8 mouse cellular contexts compared by ENCODE assay signal in genomic region chr11:55087006-55087405, GRCm38 (mm10). TPM values are rescaled to one million over a fixed set of nuclear protein-coding genes. Genes with fewer than 3 reads are reported as not detected.
DNase-seq lines count a peak whose midpoint lies in the region; ATAC-seq and TF ChIP-seq lines count a peak whose summit lies in the region.

No protein-coding gene starts in this region.

- peak; percentile 82; the same call in 1 of the 2 replicates for TF ChIP-seq CTCF in thymus, adult 2 months (IDR thresholded peaks at IDR 0.05; ENCODE audit: borderline replicate concordance, control insufficient read depth, extremely low read depth, insufficient read depth, low read length, poor library complexity)

- peak; percentile 71 for DNase-seq in urinary bladder, postnatal 14 days (ENCODE audit: low spot score)
- no peak for DNase-seq in urinary bladder, postnatal 10 days (ENCODE audit: low spot score)
- DNase-seq in cerebellum, adult 18-20 months: peak; percentile 73 to 87
- peak; percentile 55 to 59 for DNase-seq in frontal cortex, postnatal 25 days (ENCODE audit: low spot score in 2 of 2)
- DNase-seq in neural tube, embryonic 11.5 days (ENCODE audit: low spot score): peak; percentile 78
- peak; percentile 55 for DNase-seq in thymus, adult 2 months

- H3K27me3 ChIP-seq in limb, embryonic 12.5 days: peaks cover 3% of the 10 kb centered on the region; the same call in 1 of the 2 replicates
- no peaks in the 10 kb centered on the region for H3K27me3 ChIP-seq in neural tube, embryonic 11.5 days (ENCODE audit: control insufficient read depth, insufficient read depth, low read length)
- no peaks in the 10 kb centered on the region for H3K27me3 ChIP-seq in thymus, adult 2 months (ENCODE audit: control insufficient read depth, insufficient read depth, low read length)

- no peak overlapping the region for H3K4me3 ChIP-seq in limb, embryonic 12.5 days (replicated peaks)
- H3K4me3 ChIP-seq in neural tube, embryonic 11.5 days (ENCODE audit: low read depth, low read length): no peak overlapping the region
- H3K4me3 ChIP-seq in thymus, adult 2 months (ENCODE audit: control insufficient read depth, insufficient read depth, low read length): no peak overlapping the region

- TF ChIP-seq POLR2A in thymus, adult 2 months (IDR thresholded peaks at IDR 0.05; ENCODE audit: control insufficient read depth, extremely low read depth, insufficient read depth, low read length, poor library complexity): no peak

- H3K4me1 ChIP-seq in limb, embryonic 12.5 days (replicated peaks): no peaks in the 10 kb centered on the region
- H3K4me1 ChIP-seq in neural tube, embryonic 11.5 days (ENCODE audit: control insufficient read depth, insufficient read depth, low read length): no peaks in the 10 kb centered on the region
- H3K4me1 ChIP-seq in thymus, adult 2 months (replicated peaks; ENCODE audit: control insufficient read depth, insufficient read depth, low read length): peaks cover 11% of the 10 kb centered on the region

- no peak overlapping the region for H3K27ac ChIP-seq in limb, embryonic 12.5 days
- H3K27ac ChIP-seq in neural tube, embryonic 11.5 days (ENCODE audit: low read depth, low read length): no peak overlapping the region
- H3K27ac ChIP-seq in thymus, adult 2 months (ENCODE audit: control insufficient read depth, insufficient read depth, low read length): no peak overlapping the region

- ATAC-seq in inflammation-experienced regulatory T-cells, adult 6 months: peak; percentile 61
- ATAC-seq in limb, embryonic 12.5 days (ENCODE audit: insufficient number of reproducible peaks, insufficient read depth, low FRiP score, low TSS enrichment, low read depth): no peak
- 0 out of 2 replicates have a peak, but pooled peaks have one; percentile 35 for ATAC-seq in neural tube, embryonic 11.5 days (ENCODE audit: insufficient read depth, low FRiP score, low TSS enrichment)

- H3K9me3 ChIP-seq in limb, embryonic 12.5 days: no peaks in the 10 kb centered on the region
- H3K9me3 ChIP-seq in neural tube, embryonic 11.5 days (ENCODE audit: control insufficient read depth, low read length): no peaks in the 10 kb centered on the region

- peak overlapping the region; percentile 30; the same call in 1 of the 2 replicates for H3K4me2 ChIP-seq in limb, embryonic 12.5 days
- no peak overlapping the region for H3K4me2 ChIP-seq in neural tube, embryonic 11.5 days (ENCODE audit: low read depth)

- no peak overlapping the region for H3K9ac ChIP-seq in limb, embryonic 12.5 days (replicated peaks)
- H3K9ac ChIP-seq in neural tube, embryonic 11.5 days (ENCODE audit: low read length): no peak overlapping the region

- no peaks in the 10 kb centered on the region for H3K36me3 ChIP-seq in limb, embryonic 12.5 days
- no peaks in the 10 kb centered on the region for H3K36me3 ChIP-seq in neural tube, embryonic 11.5 days (ENCODE audit: control insufficient read depth, insufficient read depth, low read length)
- no peaks in the 10 kb centered on the region for H3K36me3 ChIP-seq in thymus, adult 2 months (ENCODE audit: control insufficient read depth, insufficient read depth, low read length)

- 5% methylated on average over 10 of the region's 10 CpGs for WGBS in limb, embryonic 12.5 days
- WGBS in neural tube, embryonic 11.5 days: 6% methylated on average over 10 of the region's 10 CpGs
- WGBS in thymus, adult 2 months: 26% methylated on average over 10 of the region's 10 CpGs

RNA-seq across cellular contexts. Expression of gene Ccdc69, which starts 9.1 kb away (rescaled TPM):
- polyA plus RNA-seq in inflammation-experienced regulatory T-cells, adult 6 months (2017; shearing (Covaris generic)): 10 to 100 TPM; 75.5 to 92.6 (median 81.1) TPM
- 0.24 and 0.29 TPM in 2 replicates for polyA plus RNA-seq in limb, embryonic 12.5 days (2016; fragmentation: Nextera tagmentation; extraction: Ambion mirVana)
- 0.32 and 0.73 TPM in 2 replicates for polyA plus RNA-seq in neural tube, embryonic 11.5 days (2014; fragmentation: Nextera tagmentation; extraction: Ambion mirVana)
- polyA plus RNA-seq in thymus, adult 2 months (2012; rRNA removed): 13.9 and 16.5 TPM in 2 replicates

RNA-seq across cellular contexts. Expression of gene Gm2a, which starts 10.9 kb away (rescaled TPM):
- 100 to 1,000 TPM; 118 to 154 (median 154) TPM for polyA plus RNA-seq in inflammation-experienced regulatory T-cells, adult 6 months (2017; shearing (Covaris generic))
- polyA plus RNA-seq in limb, embryonic 12.5 days (2016; fragmentation: Nextera tagmentation; extraction: Ambion mirVana): 10.9 and 11.1 TPM in 2 replicates
- polyA plus RNA-seq in neural tube, embryonic 11.5 days (2014; fragmentation: Nextera tagmentation; extraction: Ambion mirVana): 13.6 and 13.8 TPM in 2 replicates
- polyA plus RNA-seq in thymus, adult 2 months (2012; rRNA removed): 37.2 and 39.9 TPM in 2 replicates

RNA-seq across cellular contexts. Expression of gene Anxa6, which starts 53.8 kb away (rescaled TPM):
- polyA plus RNA-seq in inflammation-experienced regulatory T-cells, adult 6 months (2017; shearing (Covaris generic)): 100 to 1,000 TPM; 347 to 625 (median 370) TPM
- polyA plus RNA-seq in limb, embryonic 12.5 days (2016; fragmentation: Nextera tagmentation; extraction: Ambion mirVana): 168 and 178 TPM in 2 replicates
- polyA plus RNA-seq in neural tube, embryonic 11.5 days (2014; fragmentation: Nextera tagmentation; extraction: Ambion mirVana): 90.1 and 91.8 TPM in 2 replicates
- 121 and 130 TPM in 2 replicates for polyA plus RNA-seq in thymus, adult 2 months (2012; rRNA removed)
